In the genomic region with DNA sequence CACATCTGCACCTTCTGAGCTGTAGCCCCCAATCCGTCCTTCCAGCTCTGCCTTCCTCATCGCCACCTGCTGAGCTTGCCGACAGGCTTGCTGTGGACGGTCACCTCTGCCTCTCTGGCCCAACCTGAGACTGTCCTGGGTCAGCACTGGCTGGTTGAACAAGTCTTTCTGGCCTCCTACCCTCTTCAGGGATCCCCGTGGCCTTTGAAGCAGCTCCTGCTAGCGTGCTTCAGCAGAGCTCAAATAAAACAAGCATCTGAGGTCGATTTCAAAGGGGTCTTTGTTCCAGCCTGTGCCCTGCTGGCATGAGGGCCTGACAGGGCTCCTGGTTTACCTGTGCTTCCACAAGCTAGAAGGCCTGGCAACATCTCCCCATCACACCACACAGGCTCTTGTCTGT, we compare ENCODE assay signal across 13 mouse cellular contexts. TPM values are rescaled to one million over a fixed set of nuclear protein-coding genes. Genes with fewer than 3 reads are reported as not detected.
A peak's percentile ranks its signal among the peaks of the same experiment; 100 is the strongest.
DNase-seq lines count a peak whose midpoint lies in the region; ATAC-seq lines count a peak whose summit lies in the region.
"Had no signal": no experiment of that assay in that cellular context is flagged by ENCODE, and none has a peak within 500 bp of the region (broad histone marks: within the 10 kb centered on the region; RNA-seq: fewer than 3 reads in every experiment).

No protein-coding gene starts in this region.

- peak; percentile 47; the same call in 1 of the 2 replicates for ATAC-seq in lung, embryonic 15.5 days (ENCODE audit: borderline replicate concordance, extremely low read depth, low FRiP score, low TSS enrichment)
- 0 out of 2 replicates have a peak, but pooled peaks have one; percentile 8 for ATAC-seq in forebrain, embryonic 13.5 days
- ATAC-seq in hindbrain, embryonic 16.5 days = no peak
- no peak for ATAC-seq in midbrain, embryonic 16.5 days
- ATAC-seq in erythroid progenitor cell, adult 5-6 weeks (replicated peaks; ENCODE audit: low FRiP score, poor library complexity, severe bottlenecking) = no peak
- ATAC-seq in CD4-positive, CD25-positive, alpha-beta regulatory T cell, adult 4 months = no peak
- ATAC-seq: intestine, embryonic 15.5 days had no signal

- no peaks in the 10 kb centered on the region for H3K9me3 ChIP-seq in lung, embryonic 15.5 days
- H3K9me3 ChIP-seq in forebrain, embryonic 13.5 days (replicated peaks) = no peaks in the 10 kb centered on the region
- H3K9me3 ChIP-seq in hindbrain, embryonic 16.5 days (ENCODE audit: control insufficient read depth, low read length) = no peaks in the 10 kb centered on the region
- H3K9me3 ChIP-seq in midbrain, embryonic 16.5 days (replicated peaks; ENCODE audit: control insufficient read depth, low read length, poor library complexity, severe bottlenecking) = no peaks in the 10 kb centered on the region
- H3K9me3 ChIP-seq: intestine, embryonic 15.5 days had no signal

- no peak for DNase-seq in lung, postnatal 25 days (ENCODE audit: low spot score)
- DNase-seq in embryo, embryonic 9.5 days (ENCODE audit: extremely low spot score) = no peak
- DNase-seq: cerebellum, postnatal 14 days had no signal

- H3K4me3 ChIP-seq in lung, embryonic 15.5 days = no peak overlapping the region
- no peak overlapping the region for H3K4me3 ChIP-seq in forebrain, embryonic 13.5 days
- no peak overlapping the region for H3K4me3 ChIP-seq in hindbrain, embryonic 16.5 days (ENCODE audit: low read length)
- no peak overlapping the region for H3K4me3 ChIP-seq in midbrain, embryonic 16.5 days (ENCODE audit: low read depth, low read length)
- H3K4me3 ChIP-seq: intestine, embryonic 15.5 days had no signal

- H3K36me3 ChIP-seq in lung, embryonic 15.5 days = no peaks in the 10 kb centered on the region
- no peaks in the 10 kb centered on the region for H3K36me3 ChIP-seq in forebrain, embryonic 13.5 days (ENCODE audit: poor library complexity, severe bottlenecking)
- no peaks in the 10 kb centered on the region for H3K36me3 ChIP-seq in hindbrain, embryonic 16.5 days (ENCODE audit: control insufficient read depth, insufficient read depth, low read length)
- no peaks in the 10 kb centered on the region for H3K36me3 ChIP-seq in midbrain, embryonic 16.5 days (ENCODE audit: control insufficient read depth, insufficient read depth, low read length)
- H3K36me3 ChIP-seq: intestine, embryonic 15.5 days had no signal

- H3K27me3 ChIP-seq in lung, embryonic 15.5 days = no peaks in the 10 kb centered on the region
- no peaks in the 10 kb centered on the region for H3K27me3 ChIP-seq in forebrain, embryonic 13.5 days
- H3K27me3 ChIP-seq in hindbrain, embryonic 16.5 days (replicated peaks; ENCODE audit: control insufficient read depth, insufficient read depth, low read length) = no peaks in the 10 kb centered on the region
- no peaks in the 10 kb centered on the region for H3K27me3 ChIP-seq in midbrain, embryonic 16.5 days (ENCODE audit: control insufficient read depth, insufficient read depth, low read depth, low read length)

- no peak overlapping the region for H3K4me2 ChIP-seq in lung, embryonic 15.5 days
- no peak overlapping the region for H3K4me2 ChIP-seq in forebrain, embryonic 13.5 days
- no peak overlapping the region for H3K4me2 ChIP-seq in hindbrain, embryonic 16.5 days (ENCODE audit: low read length)
- no peak overlapping the region for H3K4me2 ChIP-seq in midbrain, embryonic 16.5 days (ENCODE audit: low read length)
- H3K4me2 ChIP-seq: intestine, embryonic 15.5 days had no signal

- peak overlapping the region; percentile 65 for H3K27ac ChIP-seq in lung, embryonic 15.5 days
- peak overlapping the region; percentile 0; the same call in 1 of the 2 replicates for H3K27ac ChIP-seq in forebrain, embryonic 13.5 days
- H3K27ac ChIP-seq in hindbrain, embryonic 16.5 days (ENCODE audit: low read depth, low read length) = no peak overlapping the region
- H3K27ac ChIP-seq in midbrain, embryonic 16.5 days (ENCODE audit: low read length) = peak overlapping the region; percentile 22; the same call in 1 of the 2 replicates
- H3K27ac ChIP-seq: intestine, embryonic 15.5 days had no signal

- H3K4me1 ChIP-seq in lung, embryonic 15.5 days = peaks cover 39% of the 10 kb centered on the region
- peaks cover 29% of the 10 kb centered on the region for H3K4me1 ChIP-seq in forebrain, embryonic 13.5 days
- H3K4me1 ChIP-seq in hindbrain, embryonic 16.5 days (ENCODE audit: control insufficient read depth, insufficient read depth, low read depth, low read length) = peaks cover 17% of the 10 kb centered on the region
- peaks cover 5% of the 10 kb centered on the region; the same call in 1 of the 2 replicates for H3K4me1 ChIP-seq in midbrain, embryonic 16.5 days (ENCODE audit: control insufficient read depth, insufficient read depth, low read length)

- no peak overlapping the region for H3K9ac ChIP-seq in lung, embryonic 15.5 days
- peak overlapping the region; percentile 41; the same call in 1 of the 2 replicates for H3K9ac ChIP-seq in forebrain, embryonic 13.5 days
- H3K9ac ChIP-seq in hindbrain, embryonic 16.5 days (ENCODE audit: low read depth, low read length) = peak overlapping the region; percentile 18; the same call in 1 of the 2 replicates
- H3K9ac ChIP-seq in midbrain, embryonic 16.5 days (ENCODE audit: low read depth, low read length) = no peak overlapping the region
- H3K9ac ChIP-seq: intestine, embryonic 15.5 days had no signal

- WGBS in lung, embryonic 15.5 days = 38% methylated on average over 7 of the region's 7 CpGs
- 25% methylated on average over 7 of the region's 7 CpGs for WGBS in forebrain, embryonic 13.5 days
- 24% methylated on average over 7 of the region's 7 CpGs for WGBS in hindbrain, embryonic 16.5 days
- 26% methylated on average over 7 of the region's 7 CpGs for WGBS in midbrain, embryonic 16.5 days

RNA-seq across cellular contexts. Expression of a gene that starts 24.3 kb away (rescaled TPM):
- 22.1 and 23.9 TPM in 2 replicates for polyA plus RNA-seq in lung, embryonic 15.5 days (2015; fragmentation: Nextera tagmentation; extraction: Ambion mirVana)
- 28.1 and 32.8 TPM in 2 replicates for polyA plus RNA-seq in forebrain, embryonic 13.5 days (2015; fragmentation: Nextera tagmentation; extraction: Ambion mirVana)
- 13.3 and 15.1 TPM in 2 replicates for polyA plus RNA-seq in hindbrain, embryonic 16.5 days (2015; fragmentation: Nextera tagmentation; extraction: Ambion mirVana)
- 10.7 and 11.4 TPM in 2 replicates for polyA plus RNA-seq in midbrain, embryonic 16.5 days (2015; fragmentation: Nextera tagmentation; extraction: Ambion mirVana)
- 5.4 and 9.0 TPM in 2 replicates for total RNA-seq in erythroid progenitor cell, adult 5-6 weeks (2015; ENCODE audit: low replicate concordance)
- total RNA-seq in erythroid progenitor cell, adult 5-6 weeks (2017; ENCODE audit: low replicate concordance) = 1.5 and 6.0 TPM in 2 replicates
- 10 to 100 TPM; 21.9 to 33.0 TPM for polyA plus RNA-seq in CD4-positive, CD25-positive, alpha-beta regulatory T cell, adult 4 months (2017; shearing (Covaris generic))

RNA-seq across cellular contexts. Expression of a gene that starts 39.1 kb away (rescaled TPM):
- 339 and 341 TPM in 2 replicates for polyA plus RNA-seq in lung, embryonic 15.5 days (2015; fragmentation: Nextera tagmentation; extraction: Ambion mirVana)
- polyA plus RNA-seq in forebrain, embryonic 13.5 days (2015; fragmentation: Nextera tagmentation; extraction: Ambion mirVana) = 50.2 and 55.8 TPM in 2 replicates
- polyA plus RNA-seq in hindbrain, embryonic 16.5 days (2015; fragmentation: Nextera tagmentation; extraction: Ambion mirVana) = 75.4 and 76.2 TPM in 2 replicates
- 62.0 and 64.4 TPM in 2 replicates for polyA plus RNA-seq in midbrain, embryonic 16.5 days (2015; fragmentation: Nextera tagmentation; extraction: Ambion mirVana)
- 3.8 and 7.2 TPM in 2 replicates for total RNA-seq in erythroid progenitor cell, adult 5-6 weeks (2015; ENCODE audit: low replicate concordance)
- total RNA-seq in erythroid progenitor cell, adult 5-6 weeks (2017; ENCODE audit: low replicate concordance) = 0.77 and 7.2 TPM in 2 replicates
- not detected for polyA plus RNA-seq in CD4-positive, CD25-positive, alpha-beta regulatory T cell, adult 4 months (2017; shearing (Covaris generic))

RNA-seq across cellular contexts. Expression of a gene that starts 45.7 kb away (rescaled TPM):
- polyA plus RNA-seq in lung, embryonic 15.5 days (2015; fragmentation: Nextera tagmentation; extraction: Ambion mirVana) = not detected in 2 replicates
- polyA plus RNA-seq in forebrain, embryonic 13.5 days (2015; fragmentation: Nextera tagmentation; extraction: Ambion mirVana) = not detected in 2 replicates
- not detected in 2 replicates for polyA plus RNA-seq in hindbrain, embryonic 16.5 days (2015; fragmentation: Nextera tagmentation; extraction: Ambion mirVana)
- polyA plus RNA-seq in midbrain, embryonic 16.5 days (2015; fragmentation: Nextera tagmentation; extraction: Ambion mirVana) = 0.30 TPM in 1 of 2 replicates, not detected in the other
- total RNA-seq in erythroid progenitor cell, adult 5-6 weeks (2015; ENCODE audit: low replicate concordance) = not detected in 2 replicates
- 1.9 TPM in 1 of 2 replicates, not detected in the other for total RNA-seq in erythroid progenitor cell, adult 5-6 weeks (2017; ENCODE audit: low replicate concordance)
- polyA plus RNA-seq in CD4-positive, CD25-positive, alpha-beta regulatory T cell, adult 4 months (2017; shearing (Covaris generic)) = not detected
- total RNA-seq: layer of hippocampus, postnatal 14 days; liver, adult 2 months had no signal
- polyA plus RNA-seq: intestine, embryonic 15.5 days; liver, adult 2 months; small intestine, adult 2 months had no signal

Comparison
In these comparisons a context has a peak if more than half of its experiments do, and no peak if none do; other contexts are left out.
1. ATAC-seq: peak in lung, embryonic 15.5 days (single experiment) and forebrain, embryonic 13.5 days (single experiment); none in hindbrain, embryonic 16.5 days (single experiment), midbrain, embryonic 16.5 days (single experiment), erythroid progenitor cell, adult 5-6 weeks (single experiment) and CD4-positive, CD25-positive, alpha-beta regulatory T cell, adult 4 months (single experiment).
2. H3K9ac ChIP-seq: peak in forebrain, embryonic 13.5 days (single experiment) and hindbrain, embryonic 16.5 days (single experiment); none in lung, embryonic 15.5 days (single experiment) and midbrain, embryonic 16.5 days (single experiment).
3. RNA of a gene that starts 39.1 kb away (polyA plus RNA-seq): 339 to 341 TPM in lung, embryonic 15.5 days, 75.4 to 76.2 TPM in hindbrain, embryonic 16.5 days, 62.0 to 64.4 TPM in midbrain, embryonic 16.5 days and 50.2 to 55.8 TPM in forebrain, embryonic 13.5 days; not detected in CD4-positive, CD25-positive, alpha-beta regulatory T cell, adult 4 months; every median in the first group is over 10 times any median in the second.